ENCODE assay signal across 22 mouse cellular contexts in genomic region chr10:126826982-126827381, GRCm38 (mm10).
A peak's percentile ranks its signal among the peaks of the same experiment; 100 is the strongest.
DNase-seq lines count a peak whose midpoint lies in the region; ATAC-seq and TF ChIP-seq lines count a peak whose summit lies in the region.
"Had no signal": no experiment of that assay in that cellular context is flagged by ENCODE, and none has a peak within 500 bp of the region (broad histone marks: within the 10 kb centered on the region; RNA-seq: fewer than 3 reads in every experiment).

No protein-coding gene starts in this region.

- no peak for TF ChIP-seq CTCF in layer of hippocampus, adult 2 months (conservative IDR thresholded peaks at IDR 0.05)
- no peak for TF ChIP-seq CTCF in testis, adult 2 months (IDR thresholded peaks at IDR 0.05; ENCODE audit: control insufficient read depth, insufficient read depth, insufficient replicate concordance, low read depth, low read length)

- no peak overlapping the region for H3K4me2 ChIP-seq in forebrain, embryonic 11.5 days (ENCODE audit: low read depth, low read length, severe bottlenecking)
- no peak overlapping the region for H3K4me2 ChIP-seq in forebrain, embryonic 13.5 days

- H3K4me1 ChIP-seq in forebrain, embryonic 11.5 days (replicated peaks; ENCODE audit: control insufficient read depth, insufficient read depth, low read length): no peaks in the 10 kb centered on the region
- H3K4me1 ChIP-seq in forebrain, embryonic 13.5 days: peaks cover 25% of the 10 kb centered on the region
- no peaks in the 10 kb centered on the region for H3K4me1 ChIP-seq in heart, embryonic 10.5 days
- peaks cover 2% of the 10 kb centered on the region for H3K4me1 ChIP-seq in testis, adult 2 months (ENCODE audit: control insufficient read depth, insufficient read depth, low read length)

- H3K9ac ChIP-seq in forebrain, embryonic 11.5 days (ENCODE audit: low read length): no peak overlapping the region
- H3K9ac ChIP-seq in forebrain, embryonic 13.5 days: no peak overlapping the region

- no peak for TF ChIP-seq POLR2A in testis, adult 2 months (IDR thresholded peaks at IDR 0.05; ENCODE audit: control insufficient read depth, low read depth, low read length)

- no peaks in the 10 kb centered on the region for H3K27me3 ChIP-seq in forebrain, embryonic 11.5 days (ENCODE audit: control insufficient read depth, insufficient read depth, low read length)
- no peaks in the 10 kb centered on the region for H3K27me3 ChIP-seq in forebrain, embryonic 13.5 days
- H3K27me3 ChIP-seq in heart, embryonic 10.5 days (ENCODE audit: insufficient read depth, poor library complexity, severe bottlenecking): no peaks in the 10 kb centered on the region
- H3K27me3 ChIP-seq in testis, adult 2 months (ENCODE audit: control insufficient read depth, insufficient read depth, low read length): no peaks in the 10 kb centered on the region
- H3K27me3 ChIP-seq: CH12.LX, Patski had no signal

- no peak for ATAC-seq in forebrain, embryonic 11.5 days (replicated peaks; ENCODE audit: low FRiP score)
- ATAC-seq in forebrain, embryonic 13.5 days: no peak
- ATAC-seq: activated CD4-positive, CD25-positive, alpha-beta regulatory T cell, adult 4 months; CD4-positive, CD25-positive, alpha-beta regulatory T cell, adult 4 months; Patski had no signal

- no peaks in the 10 kb centered on the region for H3K36me3 ChIP-seq in forebrain, embryonic 11.5 days (ENCODE audit: control insufficient read depth, insufficient read depth, low read length)
- H3K36me3 ChIP-seq in forebrain, embryonic 13.5 days (ENCODE audit: poor library complexity, severe bottlenecking): no peaks in the 10 kb centered on the region
- no peaks in the 10 kb centered on the region for H3K36me3 ChIP-seq in heart, embryonic 10.5 days
- no peaks in the 10 kb centered on the region for H3K36me3 ChIP-seq in testis, adult 2 months (ENCODE audit: control insufficient read depth, insufficient read depth, low read length)
- H3K36me3 ChIP-seq: G1E had no signal

- no peak overlapping the region for H3K4me3 ChIP-seq in forebrain, embryonic 11.5 days (ENCODE audit: low read depth, low read length)
- no peak overlapping the region for H3K4me3 ChIP-seq in forebrain, embryonic 13.5 days
- no peak overlapping the region for H3K4me3 ChIP-seq in heart, embryonic 10.5 days
- no peak overlapping the region for H3K4me3 ChIP-seq in layer of hippocampus, adult 2 months
- H3K4me3 ChIP-seq in testis, adult 2 months (ENCODE audit: control insufficient read depth, low read depth, low read length): peak overlapping the region; percentile 65

- WGBS in forebrain, embryonic 11.5 days: 93% methylated on average over 6 of the region's 6 CpGs
- WGBS in forebrain, embryonic 13.5 days: 95% methylated on average over 6 of the region's 6 CpGs
- 88% methylated on average over 6 of the region's 6 CpGs for WGBS in heart, embryonic 10.5 days

- DNase-seq in forebrain, embryonic 11.5 days (ENCODE audit: low spot score): peak; percentile 51
- DNase-seq in heart, embryonic 10.5 days (ENCODE audit: low spot score): peak; percentile 51
- DNase-seq in heart, postnatal 10 days: no peak
- DNase-seq in layer of hippocampus, adult 2 months (ENCODE audit: low spot score in 2 of 2): no peak
- DNase-seq in layer of hippocampus, adult 18-20 months (ENCODE audit: low spot score in 2 of 2): no peak
- no peak for DNase-seq in testis, postnatal 10 days (ENCODE audit: low spot score)
- DNase-seq: adrenal gland, adult 2 months; adrenal gland, adult 8-10 months; adrenal gland, postnatal 10 days; adrenal gland, postnatal 14 days; adrenal gland, postnatal 25 days; adrenal gland, postnatal 36 days; B cell, adult 2 months; cerebellum, adult 11 months; cerebellum, adult 11-12 months had no signal

- no peak overlapping the region for H3K27ac ChIP-seq in forebrain, embryonic 11.5 days (ENCODE audit: low read depth, low read length)
- no peak overlapping the region for H3K27ac ChIP-seq in forebrain, embryonic 13.5 days
- no peak overlapping the region for H3K27ac ChIP-seq in heart, embryonic 10.5 days
- peak overlapping the region; percentile 84 for H3K27ac ChIP-seq in layer of hippocampus, adult 2 months
- no peak overlapping the region for H3K27ac ChIP-seq in testis, adult 2 months (ENCODE audit: control insufficient read depth, insufficient read depth, low read depth, low read length)

- intact Hi-C loops in heart, postnatal 10 days (cut with DNase I): no loop called here

- H3K9me3 ChIP-seq in forebrain, embryonic 11.5 days (ENCODE audit: control insufficient read depth, low read length): no peaks in the 10 kb centered on the region
- H3K9me3 ChIP-seq in forebrain, embryonic 13.5 days (replicated peaks): no peaks in the 10 kb centered on the region
- no peaks in the 10 kb centered on the region for H3K9me3 ChIP-seq in heart, embryonic 10.5 days

Comparison
In these comparisons a context has a peak if more than half of its experiments do, and no peak if none do; other contexts are left out.
1. DNase-seq: peak in forebrain, embryonic 11.5 days (single experiment) and heart, embryonic 10.5 days (single experiment); none in heart, postnatal 10 days (0 of 2), layer of hippocampus, adult 2 months (0 of 2), layer of hippocampus, adult 18-20 months (0 of 2) and testis, postnatal 10 days (single experiment).